10 mouse cellular contexts compared by ENCODE assay signal in genomic region chr1:156263352-156263751, GRCm38 (mm10). TPM values are rescaled to one million over a fixed set of nuclear protein-coding genes. Genes with fewer than 3 reads are reported as not detected.
DNase-seq lines count a peak whose midpoint lies in the region; ATAC-seq lines count a peak whose summit lies in the region.
"Had no signal": no experiment of that assay in that cellular context is flagged by ENCODE, and none has a peak within 500 bp of the region (broad histone marks: within the 10 kb centered on the region; RNA-seq: fewer than 3 reads in every experiment).

No protein-coding gene starts in this region.

- no peak overlapping the region for H3K27ac ChIP-seq in heart, embryonic 12.5 days (ENCODE audit: poor library complexity, severe bottlenecking)
- H3K27ac ChIP-seq: limb, embryonic 13.5 days; stomach, embryonic 15.5 days had no signal

- H3K4me1 ChIP-seq in heart, embryonic 12.5 days (replicated peaks): no peaks in the 10 kb centered on the region
- H3K4me1 ChIP-seq: stomach, embryonic 15.5 days had no signal

- WGBS in heart, embryonic 12.5 days: 55% methylated on average over 2 of the region's 2 CpGs

- no peak overlapping the region for H3K4me3 ChIP-seq in heart, embryonic 12.5 days
- H3K4me3 ChIP-seq: limb, embryonic 13.5 days; stomach, embryonic 15.5 days had no signal

- no peaks in the 10 kb centered on the region for H3K36me3 ChIP-seq in heart, embryonic 12.5 days
- H3K36me3 ChIP-seq: limb, embryonic 13.5 days; stomach, embryonic 15.5 days had no signal

- no peak overlapping the region for H3K9ac ChIP-seq in heart, embryonic 12.5 days
- H3K9ac ChIP-seq: limb, embryonic 13.5 days; stomach, embryonic 15.5 days had no signal

- H3K27me3 ChIP-seq in heart, embryonic 12.5 days (replicated peaks): peaks cover 6% of the 10 kb centered on the region; the same call in 1 of the 2 replicates
- H3K27me3 ChIP-seq: limb, embryonic 13.5 days; stomach, embryonic 15.5 days had no signal

- no peak overlapping the region for H3K4me2 ChIP-seq in heart, embryonic 12.5 days
- H3K4me2 ChIP-seq: limb, embryonic 13.5 days; stomach, embryonic 15.5 days had no signal

- ATAC-seq in heart, embryonic 12.5 days (ENCODE audit: insufficient number of reproducible peaks, low FRiP score): no peak
- peak; percentile 84 for ATAC-seq in megakaryocyte progenitor cell, adult 5-6 weeks (replicated peaks; ENCODE audit: poor library complexity)

- H3K9me3 ChIP-seq in heart, embryonic 12.5 days (replicated peaks): no peaks in the 10 kb centered on the region
- H3K9me3 ChIP-seq: limb, embryonic 13.5 days; stomach, embryonic 15.5 days had no signal

- peak; percentile 24 to 75 for DNase-seq in heart, adult 18-20 months
- peak; percentile 68 for DNase-seq in NIH3T3 (ENCODE audit: low read depth)
- DNase-seq in cerebellum, adult 8-10 months: peak; percentile 50
- peak; percentile 19 for DNase-seq in gastrocnemius, postnatal 25 days
- DNase-seq in layer of hippocampus, postnatal 14 days (ENCODE audit: low spot score in 2 of 2): peak; percentile 45 to 58
- peak; percentile 80 for DNase-seq in testis, postnatal 10 days (ENCODE audit: low spot score)

RNA-seq across cellular contexts. Expression of gene Tdrd5, which starts 40.1 kb away (rescaled TPM):
- not detected for total RNA-seq in heart, adult 18-20 months (2021)
- 0.10 TPM in 1 of 2 replicates, not detected in the other for polyA plus RNA-seq in heart, embryonic 12.5 days (2016; fragmentation: Nextera tagmentation; extraction: Ambion mirVana)
- not detected for total RNA-seq in gastrocnemius, postnatal 25 days (2021)
- total RNA-seq in layer of hippocampus, postnatal 14 days (2021): 1 to 10 TPM; 6.2 to 6.8 TPM
- 0.05 TPM in 1 of 2 replicates, not detected in the other for total RNA-seq in megakaryocyte progenitor cell, adult 5-6 weeks (2015)
- 0.07 TPM in 1 of 2 replicates, not detected in the other for total RNA-seq in megakaryocyte progenitor cell, adult 5-6 weeks (2017)

RNA-seq across cellular contexts. Expression of gene Nphs2, which starts 47.2 kb away (rescaled TPM):
- total RNA-seq in heart, adult 18-20 months (2021): under 1 TPM in 1 of 2 experiments, not detected in 1; 0.08 TPM
- polyA plus RNA-seq in heart, embryonic 12.5 days (2016; fragmentation: Nextera tagmentation; extraction: Ambion mirVana): not detected in 2 replicates
- not detected for total RNA-seq in gastrocnemius, postnatal 25 days (2021)
- not detected for total RNA-seq in layer of hippocampus, postnatal 14 days (2021)
- total RNA-seq in megakaryocyte progenitor cell, adult 5-6 weeks (2015): not detected in 2 replicates
- total RNA-seq in megakaryocyte progenitor cell, adult 5-6 weeks (2017): not detected in 2 replicates
- polyA plus RNA-seq: limb, embryonic 13.5 days had no signal

RNA-seq across cellular contexts. Expression of gene Fam163a, which starts 58.5 kb away (rescaled TPM):
- under 1 TPM in 1 of 2 experiments, not detected in 1; 0.07 TPM for total RNA-seq in heart, adult 18-20 months (2021)
- 3.0 and 3.6 TPM in 2 replicates for polyA plus RNA-seq in heart, embryonic 12.5 days (2016; fragmentation: Nextera tagmentation; extraction: Ambion mirVana)
- not detected for total RNA-seq in gastrocnemius, postnatal 25 days (2021)
- total RNA-seq in layer of hippocampus, postnatal 14 days (2021): 10 to 100 TPM; 27.1 to 29.2 TPM
- not detected in 2 replicates for total RNA-seq in megakaryocyte progenitor cell, adult 5-6 weeks (2015)
- not detected in 2 replicates for total RNA-seq in megakaryocyte progenitor cell, adult 5-6 weeks (2017)

Comparison
In these comparisons a context has a peak if more than half of its experiments do, and no peak if none do; other contexts are left out.
1. DNase-seq: peak in every context shown above with its lines; median percentile 80 in testis, postnatal 10 days; 68 in NIH3T3; 52 in layer of hippocampus, postnatal 14 days; 50 in cerebellum, adult 8-10 months; 50 in heart, adult 18-20 months; 19 in gastrocnemius, postnatal 25 days.
2. RNA of gene Tdrd5, which starts 40.1 kb away (total RNA-seq): 6.2 to 6.8 TPM in layer of hippocampus, postnatal 14 days; not detected in gastrocnemius, postnatal 25 days, 0.05 to 0.07 TPM in megakaryocyte progenitor cell, adult 5-6 weeks and not detected in heart, adult 18-20 months; every median in the first group is over 4 times any median in the second.
3. RNA of gene Fam163a, which starts 58.5 kb away (total RNA-seq): 27.1 to 29.2 TPM in layer of hippocampus, postnatal 14 days; 0.07 TPM in heart, adult 18-20 months, not detected in gastrocnemius, postnatal 25 days and not detected in megakaryocyte progenitor cell, adult 5-6 weeks; every median in the first group is over 10 times any median in the second.